Mouse (Mus musculus) CH12.LX (cell line): ENCODE results near the gene Fam117a. TPM values are rescaled to one million over a fixed set of nuclear protein-coding genes. Genes with fewer than 3 reads are reported as not detected.
A peak's percentile ranks its signal among the peaks of the same experiment; 100 is the strongest.

Experiments used
- DNase-seq: peaks from one replicate; pipeline ENCODE4 v3.0.0-alpha.2; 2013; ENCODE audit errors: extremely low read depth
- H3K27ac ChIP-seq: 2 replicates; pipeline ENCODE4 v1.5.1; 2012; ENCODE audit warnings: low read depth, mild to moderate bottlenecking, control low read depth, moderate library complexity; ENCODE audit not compliant: insufficient read depth
- H3K27me3 ChIP-seq: replicated peaks from 2 replicates; pipeline ENCODE3; 2012; ENCODE audit warnings: inconsistent platforms
- H3K36me3 ChIP-seq, 2 experiments: replicated peaks in 1 of 2; 2 replicates each; pipeline versions ENCODE3 to v1.6.1; 2012; ENCODE audit warnings: inconsistent platforms in 1 of 2, low read length in 1 of 2, mild to moderate bottlenecking in 1 of 2, mixed read lengths in 1 of 2, moderate library complexity in 1 of 2; ENCODE audit not compliant: control insufficient read depth in 1 of 2, insufficient read depth in 1 of 2
- H3K4me1 ChIP-seq, 2 experiments: 2 replicates each; pipeline ENCODE4 v1.6.1; 2012; ENCODE audit warnings: inconsistent platforms in 1 of 2, moderate library complexity in 1 of 2; ENCODE audit not compliant: insufficient read depth in 2 of 2, control insufficient read depth in 1 of 2
- H3K4me2 ChIP-seq: 2 replicates; pipeline ENCODE4 v1.6.1; 2012; ENCODE audit warnings: low read depth, mild to moderate bottlenecking, control low read depth; ENCODE audit not compliant: poor library complexity, insufficient read depth, severe bottlenecking
- H3K4me3 ChIP-seq, 3 experiments: fragments of 150-350 bp in 1 of 3; sonication (generic) in 1 of 3; replicated peaks in 1 of 3; 2 replicates each; pipeline versions ENCODE3 to v1.5.1; 2011 to 2012; ENCODE audit warnings: low read depth in 2 of 3, low read length in 2 of 3, mild to moderate bottlenecking in 2 of 3, moderate library complexity in 2 of 3, control low read depth in 1 of 3, improper control_type of control experiment in 1 of 3, inconsistent platforms in 1 of 3, mixed read lengths in 1 of 3; ENCODE audit not compliant: poor library complexity in 1 of 3
- H3K79me2 ChIP-seq: replicated peaks from 2 replicates; pipeline ENCODE4 v1.6.1; 2012; ENCODE audit warnings: mild to moderate bottlenecking, moderate library complexity; ENCODE audit not compliant: control insufficient read depth, poor library complexity, insufficient read depth, severe bottlenecking; ENCODE audit errors: extremely low read depth
- H3K9ac ChIP-seq: 2 replicates; pipeline ENCODE4 v1.6.1; 2012; ENCODE audit warnings: low read depth, mild to moderate bottlenecking, control low read depth, moderate library complexity; ENCODE audit not compliant: insufficient read depth
- H3K9me3 ChIP-seq: replicated peaks from 2 replicates; pipeline ENCODE3; 2012; ENCODE audit warnings: low read length, inconsistent platforms, mixed read lengths
- BHLHE40 ChIP-seq: IDR thresholded peaks from 2 replicates; pipeline ENCODE4 v1.6.1; 2011; ENCODE audit warnings: mild to moderate bottlenecking, low read depth, low read length, improper control_type of control experiment
- CHD1 ChIP-seq: IDR thresholded peaks from 2 replicates; pipeline ENCODE4 v1.6.1; 2012; ENCODE audit warnings: low read depth, low read length, improper control_type of control experiment, inconsistent platforms
- CTCF ChIP-seq, 2 experiments: IDR thresholded peaks in 1 of 2; conservative IDR thresholded peaks in 1 of 2; 2 replicates each; pipeline ENCODE4 v1.5.1; 2011 to 2012; ENCODE audit warnings: low read depth in 2 of 2, low read length in 2 of 2, improper control_type of control experiment in 1 of 2, inconsistent platforms in 1 of 2, mild to moderate bottlenecking in 1 of 2, moderate library complexity in 1 of 2
- ELF1 ChIP-seq: IDR thresholded peaks from 2 replicates; pipeline ENCODE4 v1.6.1; 2014; ENCODE audit warnings: low read depth, mild to moderate bottlenecking, inconsistent platforms, low read length, improper control_type of control experiment
- GABPA ChIP-seq: IDR thresholded peaks from 2 replicates; pipeline ENCODE4 v1.6.1; 2012; ENCODE audit warnings: low read depth, low read length, improper control_type of control experiment, inconsistent platforms; ENCODE audit not compliant: insufficient replicate concordance
- MAFK ChIP-seq: IDR thresholded peaks from 2 replicates; pipeline ENCODE4 v1.6.1; 2011; ENCODE audit warnings: low read length, improper control_type of control experiment; ENCODE audit not compliant: insufficient replicate concordance
- NELFE ChIP-seq: IDR thresholded peaks from 2 replicates; pipeline ENCODE4 v1.6.1; 2011; ENCODE audit warnings: low read depth, low read length, improper control_type of control experiment
- PAX5 ChIP-seq: IDR thresholded peaks from 2 replicates; pipeline ENCODE4 v1.6.1; 2012; ENCODE audit warnings: low read length, inconsistent platforms, mixed read lengths
- POLR2A ChIP-seq: IDR thresholded peaks from 2 replicates; pipeline ENCODE4 v1.6.1; 2011; ENCODE audit warnings: low read depth, mild to moderate bottlenecking, improper control_type of control experiment, low read length
- TCF12 ChIP-seq: IDR thresholded peaks from 2 replicates; pipeline ENCODE4 v1.6.1; 2014; ENCODE audit warnings: low read depth, mild to moderate bottlenecking, inconsistent platforms, low read length, improper control_type of control experiment
- UBTF ChIP-seq: IDR thresholded peaks from 2 replicates; pipeline ENCODE4 v1.6.1; 2012; ENCODE audit warnings: low read depth, mild to moderate bottlenecking, inconsistent platforms, low read length, improper control_type of control experiment, moderate library complexity
- USF2 ChIP-seq: conservative IDR thresholded peaks from 2 replicates; pipeline ENCODE4 v1.6.1; 2011; ENCODE audit warnings: low read depth, low read length, improper control_type of control experiment
- ZC3H11A ChIP-seq: IDR thresholded peaks from 2 replicates; pipeline ENCODE4 v1.6.1; 2012; ENCODE audit warnings: low read depth, mild to moderate bottlenecking, inconsistent platforms, low read length, improper control_type of control experiment
- ZKSCAN1 ChIP-seq: IDR thresholded peaks from 2 replicates; pipeline ENCODE4 v1.6.1; 2012; ENCODE audit warnings: low read depth, inconsistent platforms, low read length, improper control_type of control experiment, borderline replicate concordance
- ZMIZ1 ChIP-seq: IDR thresholded peaks from 2 replicates; pipeline ENCODE4 v1.6.1; 2012; ENCODE audit warnings: low read depth, mild to moderate bottlenecking, inconsistent platforms, low read length, improper control_type of control experiment
- ZNF384 ChIP-seq: IDR thresholded peaks from 2 replicates; pipeline ENCODE4 v1.6.1; 2012; ENCODE audit warnings: low read depth, low read length, improper control_type of control experiment, inconsistent platforms
- dilution Hi-C: fragments of 300-500 bp; cut with MboI; formaldehyde crosslinking; loops from 2 replicates; pipeline ENCODE4 v1.14.3; 2020; ENCODE audit warnings: low sequenced_read_pairs; ENCODE audit not compliant: extremely low pct_unique_long_range_greater_than_20kb, extremely low pct_ligation_motif_present
- in situ Hi-C: fragments of 300-500 bp; cut with MboI; formaldehyde crosslinking; loops from 3 replicates; pipeline ENCODE4 v1.14.3; 2019; ENCODE audit warnings: low sequenced_read_pairs, low pct_ligation_motif_present, low pct_unique_long_range_greater_than_20kb, mixed read lengths
- polyA plus RNA-seq: library from polyadenylated mRNA; unstranded; fragments of >175 nt; gene quantifications from 2 replicates; pipeline ENCODE4 v1.2.1, GENCODE M21; 2012; ENCODE audit warnings: low read depth; ENCODE audit not compliant: insufficient read length
- total RNA-seq, 2 experiments: library from RNA; depleted of rRNA; stranded (reverse); fragments of 300-350 nt in 1 of 2; fragments of >200 nt in 1 of 2; gene quantifications; 2 replicates each; pipeline ENCODE4 v1.2.3; 2012 to 2014

Fam117a gene
- total and polyA plus RNA-seq, 3 experiments = 0.54 to 2.2 (median 0.91) TPM

DNA sequence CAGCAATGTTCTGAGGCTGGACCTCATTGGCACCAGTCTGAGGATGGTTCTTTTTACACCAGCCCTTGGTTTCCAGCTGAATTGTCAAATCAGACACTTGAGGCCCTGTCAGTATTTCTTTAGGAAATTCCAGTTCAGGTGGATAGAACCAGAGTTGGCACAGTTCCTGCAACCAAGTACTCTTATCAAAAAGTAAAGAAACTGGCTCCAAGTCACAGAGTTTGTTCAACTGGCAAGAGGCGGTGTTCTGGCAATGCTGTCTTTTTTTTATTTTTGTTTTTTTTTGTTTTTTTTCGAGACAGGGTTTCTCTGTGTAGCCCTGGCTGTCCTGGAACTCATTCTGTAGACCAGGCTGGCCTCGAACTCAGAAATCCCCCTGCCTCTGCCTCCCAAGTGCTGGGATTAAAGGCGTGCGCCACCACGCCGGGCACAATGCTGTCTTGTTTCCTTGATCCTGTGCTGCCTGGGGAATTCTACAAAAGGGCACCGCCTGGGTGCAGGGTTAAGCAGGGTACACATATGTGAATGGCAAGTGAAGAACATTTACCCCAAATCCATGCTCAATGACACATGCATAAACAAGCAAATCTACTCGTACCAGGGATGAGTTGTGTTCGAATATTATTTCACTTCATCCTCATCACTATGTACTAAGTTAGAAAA, 72.8 kb downstream of the Fam117a start:
- peaks cover 3% of the 10 kb centered on the region for H3K9me3 ChIP-seq
- in situ Hi-C loops = no loop called here
- no peak overlapping the region for H3K4me2 ChIP-seq
- no peaks in the 10 kb centered on the region for H3K79me2 ChIP-seq
- TF ChIP-seq POLR2A (no peak), GABPA (no peak), ELF1 (no peak), UBTF (no peak), NELFE (no peak), ZKSCAN1 (no peak), CTCF (conservative IDR thresholded peaks at IDR 0.05 in 1 of 2, IDR thresholded peaks at IDR 0.05 in 1 of 2; ENCODE audit: low read depth in 2 of 2, low read length in 2 of 2) (no peak), ZMIZ1 (no peak), USF2 (no peak), ZC3H11A (no peak), PAX5 (no peak), CHD1 (no peak)
- TF ChIP-seq, all 38 proteins: peak for 0
- no peak for DNase-seq
- dilution Hi-C loops = no loop called here
- no peak overlapping the region for H3K27ac ChIP-seq
- H3K27me3 ChIP-seq = peaks cover 43% of the 10 kb centered on the region
- H3K9ac ChIP-seq = no peak overlapping the region
- H3K36me3 ChIP-seq = no peaks in the 10 kb centered on the region
- H3K4me3 ChIP-seq = no peak overlapping the region
- H3K4me1 ChIP-seq = peaks cover 2 to 5% of the 10 kb centered on the region in 2 experiments; a peak in 1 of 4 replicates

DNA sequence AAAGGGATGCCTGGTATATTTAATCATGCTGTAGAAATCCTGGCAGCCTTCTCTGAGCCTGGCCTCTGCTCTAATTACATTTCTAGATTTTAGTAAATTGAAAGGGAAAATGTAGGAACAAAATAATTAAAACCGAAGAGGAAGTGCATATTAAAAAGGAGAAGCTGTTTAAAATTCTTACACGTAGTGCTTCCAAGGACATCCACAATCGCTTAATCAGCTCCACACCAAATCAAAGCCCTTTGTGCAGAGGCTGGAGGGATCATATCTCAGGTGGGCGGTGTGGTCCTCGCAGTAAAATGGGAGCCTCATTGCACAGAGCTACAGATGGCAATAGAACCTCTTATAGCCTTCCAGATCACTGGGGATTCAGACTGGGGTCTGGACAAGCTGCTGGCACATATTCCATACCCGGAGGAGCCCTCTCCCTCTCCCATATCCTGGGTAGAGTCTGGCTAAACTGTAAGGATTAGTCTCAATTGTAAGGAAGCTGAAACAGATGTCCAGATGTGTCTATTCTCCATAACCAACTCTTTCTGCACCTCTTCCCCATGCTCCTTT, 74.7 kb downstream of the Fam117a start:
- H3K9ac ChIP-seq = no peak overlapping the region
- in situ Hi-C loops (no loop called here), dilution Hi-C loops (no loop called here)
- no peak for TF ChIP-seq MAFK
- no peak overlapping the region for H3K4me2 ChIP-seq
- no peak overlapping the region for H3K4me3 ChIP-seq
- H3K36me3 ChIP-seq = peaks cover 0 to 2% of the 10 kb centered on the region in 2 experiments
- H3K4me1 ChIP-seq = peaks cover 6 to 14% of the 10 kb centered on the region in 2 experiments
- H3K79me2 ChIP-seq = peaks cover 13% of the 10 kb centered on the region
- peaks cover 3% of the 10 kb centered on the region for H3K9me3 ChIP-seq
- no peak for DNase-seq
- no peak overlapping the region for H3K27ac ChIP-seq
- H3K27me3 ChIP-seq = peaks cover 41% of the 10 kb centered on the region

DNA sequence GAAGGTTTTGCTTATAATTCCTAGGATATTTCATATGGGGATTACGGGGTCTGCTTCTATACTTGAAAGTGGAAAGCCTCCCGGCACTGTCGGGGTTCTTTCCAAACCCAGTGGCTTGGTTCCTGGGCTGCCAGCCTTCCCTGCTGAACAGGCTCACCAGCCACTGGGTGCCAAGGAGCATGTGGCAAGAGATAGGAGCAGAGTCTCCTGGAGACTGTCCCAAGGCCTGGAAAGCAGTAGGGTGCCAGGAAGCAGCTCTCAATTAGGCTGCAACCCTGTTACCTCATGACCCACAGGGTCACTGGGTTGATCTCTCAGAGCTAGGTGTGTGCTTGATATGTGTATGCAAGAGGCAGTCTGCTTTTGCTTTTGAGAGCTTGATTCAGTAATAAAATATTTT, 75.8 kb downstream of the Fam117a start:
- Histone ChIP-seq H3K9me3 (peaks cover 3% of the 10 kb centered on the region), H3K4me3 (no peak overlapping the region), H3K27ac (no peak overlapping the region), H3K9ac (no peak overlapping the region), H3K27me3 (peaks cover 41% of the 10 kb centered on the region), H3K36me3 (peaks cover 0 to 6% of the 10 kb centered on the region in 2 experiments), H3K79me2 (peaks cover 22% of the 10 kb centered on the region), H3K4me1 (peaks cover 10 to 25% of the 10 kb centered on the region in 2 experiments), H3K4me2 (no peak overlapping the region)
- no peak for DNase-seq
- dilution Hi-C loops (no loop called here), in situ Hi-C loops (no loop called here)
- TF ChIP-seq BHLHE40 (no peak), TCF12 (0 out of 2 replicates have a peak, but pooled peaks have one; percentile 3), ZNF384 (no peak)
